20 mouse cellular contexts compared by ENCODE assay signal in genomic region chr7:67756636-67757035, GRCm38 (mm10). TPM values are rescaled to one million over a fixed set of nuclear protein-coding genes. Genes with fewer than 3 reads are reported as not detected.
DNase-seq lines count a peak whose midpoint lies in the region; ATAC-seq and TF ChIP-seq lines count a peak whose summit lies in the region.
"Had no signal": no experiment of that assay in that cellular context is flagged by ENCODE, and none has a peak within 500 bp of the region (broad histone marks: within the 10 kb centered on the region; RNA-seq: fewer than 3 reads in every experiment).

No protein-coding gene starts in this region.

- peak; percentile 68 for DNase-seq in heart, adult 11 months
- DNase-seq in heart, postnatal 36 days, result no peak
- DNase-seq in midbrain, embryonic 11.5 days (ENCODE audit: low spot score, missing footprints), result peak; percentile 81
- no peak for DNase-seq in midbrain, embryonic 10.5 days (ENCODE audit: low spot score)
- DNase-seq in stomach, postnatal 0 days (ENCODE audit: low spot score), result no peak
- no peak for DNase-seq in cerebellum, postnatal 25 days
- DNase-seq: adrenal gland, adult 2 months; adrenal gland, postnatal 10 days; adrenal gland, postnatal 25 days; cerebellum, adult 11 months; cerebellum, adult 18-20 months; cerebellum, adult 8-10 months; cerebellum, adult 9-11 months; cerebellum, postnatal 14 days had no signal

- H3K4me1 ChIP-seq in midbrain, embryonic 11.5 days (ENCODE audit: control insufficient read depth, insufficient read depth, low read length), result peaks cover 2% of the 10 kb centered on the region; the same call in 1 of the 2 replicates
- peaks cover 27% of the 10 kb centered on the region for H3K4me1 ChIP-seq in midbrain, embryonic 10.5 days
- H3K4me1 ChIP-seq in stomach, embryonic 16.5 days (ENCODE audit: control insufficient read depth, insufficient read depth, low read length), result peaks cover 8% of the 10 kb centered on the region; the same call in 1 of the 2 replicates
- H3K4me1 ChIP-seq in stomach, postnatal 0 days (replicated peaks; ENCODE audit: control insufficient read depth, insufficient read depth), result no peaks in the 10 kb centered on the region

- peaks cover 10% of the 10 kb centered on the region for H3K27me3 ChIP-seq in midbrain, embryonic 11.5 days (ENCODE audit: control insufficient read depth, insufficient read depth, low read length)
- peaks cover 54% of the 10 kb centered on the region for H3K27me3 ChIP-seq in midbrain, embryonic 10.5 days (ENCODE audit: low read depth, poor library complexity, severe bottlenecking)
- H3K27me3 ChIP-seq in stomach, embryonic 16.5 days (ENCODE audit: control insufficient read depth, insufficient read depth, low read length), result no peaks in the 10 kb centered on the region
- H3K27me3 ChIP-seq in stomach, postnatal 0 days (ENCODE audit: control insufficient read depth, insufficient read depth, low read length), result no peaks in the 10 kb centered on the region

- H3K9ac ChIP-seq in midbrain, embryonic 11.5 days (ENCODE audit: low read length), result no peak overlapping the region
- no peak overlapping the region for H3K9ac ChIP-seq in stomach, embryonic 16.5 days (ENCODE audit: low read length)
- H3K9ac ChIP-seq in stomach, postnatal 0 days (ENCODE audit: low read length), result no peak overlapping the region
- H3K9ac ChIP-seq: embryonic facial prominence, embryonic 12.5 days; forebrain, embryonic 13.5 days; forebrain, embryonic 15.5 days had no signal

- TF ChIP-seq EP300 in stomach, postnatal 0 days (optimal IDR thresholded peaks at IDR 0.05), result no peak

- intact Hi-C loops in heart, postnatal 36 days (cut with DNase I), result loop anchor here (10.0 kb wide), 2 partner anchors 52 to 532 kb away; partner anchors contain the start of gene Lysmd4

- H3K4me3 ChIP-seq in midbrain, embryonic 11.5 days (ENCODE audit: low read depth, low read length), result no peak overlapping the region
- no peak overlapping the region for H3K4me3 ChIP-seq in midbrain, embryonic 10.5 days
- H3K4me3 ChIP-seq in stomach, embryonic 16.5 days (replicated peaks; ENCODE audit: low read length), result no peak overlapping the region
- H3K4me3 ChIP-seq in stomach, postnatal 0 days (ENCODE audit: low read depth, low read length), result no peak overlapping the region
- H3K4me3 ChIP-seq: embryonic facial prominence, embryonic 10.5 days; embryonic facial prominence, embryonic 12.5 days; forebrain, embryonic 13.5 days; forebrain, embryonic 15.5 days had no signal

- no peaks in the 10 kb centered on the region for H3K36me3 ChIP-seq in midbrain, embryonic 11.5 days (ENCODE audit: control insufficient read depth, insufficient read depth, low read length)
- H3K36me3 ChIP-seq in midbrain, embryonic 10.5 days, result no peaks in the 10 kb centered on the region
- no peaks in the 10 kb centered on the region for H3K36me3 ChIP-seq in stomach, embryonic 16.5 days (ENCODE audit: control insufficient read depth, insufficient read depth, low read length)
- no peaks in the 10 kb centered on the region for H3K36me3 ChIP-seq in stomach, postnatal 0 days (ENCODE audit: control insufficient read depth, insufficient read depth, low read length)
- H3K36me3 ChIP-seq: embryonic facial prominence, embryonic 10.5 days; embryonic facial prominence, embryonic 12.5 days; forebrain, embryonic 15.5 days had no signal

- H3K4me2 ChIP-seq in midbrain, embryonic 11.5 days, result no peak overlapping the region
- 0 out of 2 replicates have a peak overlapping the region, but pooled peaks have one; percentile 99 for H3K4me2 ChIP-seq in stomach, embryonic 16.5 days (ENCODE audit: low read depth, low read length)
- peak overlapping the region; percentile 37 for H3K4me2 ChIP-seq in stomach, postnatal 0 days (replicated peaks; ENCODE audit: low read depth)
- H3K4me2 ChIP-seq: embryonic facial prominence, embryonic 12.5 days; forebrain, embryonic 13.5 days; forebrain, embryonic 15.5 days had no signal

- ATAC-seq in midbrain, embryonic 11.5 days (ENCODE audit: low FRiP score), result no peak
- ATAC-seq in stomach, embryonic 16.5 days (ENCODE audit: insufficient read depth, low FRiP score), result no peak
- ATAC-seq in stomach, postnatal 0 days (ENCODE audit: low FRiP score, low TSS enrichment), result no peak
- ATAC-seq: forebrain, embryonic 13.5 days; forebrain, embryonic 15.5 days had no signal

- 65% methylated on average over 5 of the region's 5 CpGs for WGBS in midbrain, embryonic 11.5 days
- WGBS in midbrain, embryonic 10.5 days, result 77% methylated on average over 5 of the region's 5 CpGs
- 85% methylated on average over 5 of the region's 5 CpGs for WGBS in stomach, embryonic 16.5 days
- WGBS in stomach, postnatal 0 days, result 79% methylated on average over 5 of the region's 5 CpGs

- TF ChIP-seq CTCF in stomach, postnatal 0 days (IDR thresholded peaks at IDR 0.05; ENCODE audit: low read depth), result no peak

- H3K9me3 ChIP-seq in midbrain, embryonic 11.5 days (ENCODE audit: control insufficient read depth, low read length), result no peaks in the 10 kb centered on the region
- no peaks in the 10 kb centered on the region for H3K9me3 ChIP-seq in midbrain, embryonic 10.5 days (replicated peaks)
- H3K9me3 ChIP-seq in stomach, embryonic 16.5 days (replicated peaks; ENCODE audit: control insufficient read depth, low read length), result no peaks in the 10 kb centered on the region
- H3K9me3 ChIP-seq in stomach, postnatal 0 days (ENCODE audit: control insufficient read depth, low read length), result no peaks in the 10 kb centered on the region
- H3K9me3 ChIP-seq: embryonic facial prominence, embryonic 10.5 days; embryonic facial prominence, embryonic 12.5 days; forebrain, embryonic 13.5 days; forebrain, embryonic 15.5 days had no signal

- H3K27ac ChIP-seq in midbrain, embryonic 11.5 days (ENCODE audit: low read depth, low read length), result no peak overlapping the region
- no peak overlapping the region for H3K27ac ChIP-seq in midbrain, embryonic 10.5 days (replicated peaks)
- H3K27ac ChIP-seq in stomach, embryonic 16.5 days (ENCODE audit: low read length), result no peak overlapping the region
- H3K27ac ChIP-seq in stomach, postnatal 0 days (replicated peaks), result no peak overlapping the region
- H3K27ac ChIP-seq: embryonic facial prominence, embryonic 10.5 days; embryonic facial prominence, embryonic 12.5 days; forebrain, embryonic 13.5 days; forebrain, embryonic 15.5 days had no signal

RNA-seq across cellular contexts. Expression of gene Synm, which starts 2.9 kb away (rescaled TPM):
- total RNA-seq in heart, postnatal 36 days (2021), result 1 to 10 TPM; 8.9 to 9.7 TPM
- polyA plus RNA-seq in midbrain, embryonic 11.5 days (2014; fragmentation: Nextera tagmentation; extraction: Ambion mirVana), result 0.91 and 1.3 TPM in 2 replicates
- polyA plus RNA-seq in midbrain, embryonic 10.5 days (2016; fragmentation: Nextera tagmentation; extraction: Ambion mirVana), result 0.83 and 1.5 TPM in 2 replicates
- 8.1 and 9.5 TPM in 2 replicates for polyA plus RNA-seq in stomach, embryonic 16.5 days (2015; fragmentation: Nextera tagmentation; extraction: Ambion mirVana)
- 13.7 and 17.1 TPM in 2 replicates for polyA plus RNA-seq in stomach, postnatal 0 days (2015; fragmentation: Nextera tagmentation; extraction: Ambion mirVana)
- total RNA-seq: MEL had no signal

Comparison
In these comparisons a context has a peak if more than half of its experiments do, and no peak if none do; other contexts are left out.
1. DNase-seq: peak in heart, adult 11 months (single experiment) and midbrain, embryonic 11.5 days (single experiment); none in heart, postnatal 36 days (0 of 2), midbrain, embryonic 10.5 days (single experiment), stomach, postnatal 0 days (single experiment) and cerebellum, postnatal 25 days (0 of 2).